Mouse (Mus musculus) liver, adult 2 months (tissue): ENCODE data around the gene Slc1a3. TPM values are rescaled to one million over a fixed set of nuclear protein-coding genes. Genes with fewer than 3 reads are reported as not detected.
A peak's percentile ranks its signal among the peaks of the same experiment; 100 is the strongest.

Experiments
- DNase-seq: peaks from one replicate; pipeline ENCODE4 v3.0.0-alpha.2; 2011; ENCODE audit warnings: low read depth, low spot score; ENCODE audit errors: extremely low read depth
- H3K27ac ChIP-seq: fragments of 200-500 bp; replicated peaks from 2 replicates; pipeline ENCODE4 v1.5.1; 2012; ENCODE audit warnings: low read depth, mild to moderate bottlenecking, control low read depth, inconsistent platforms, low read length; ENCODE audit not compliant: insufficient read depth
- H3K27me3 ChIP-seq: fragments of 200-500 bp; 2 replicates; pipeline ENCODE4 v1.6.1; 2012; ENCODE audit warnings: mild to moderate bottlenecking, moderate library complexity, low read length, inconsistent platforms; ENCODE audit not compliant: control insufficient read depth, insufficient read depth
- H3K36me3 ChIP-seq: fragments of 200-500 bp; 2 replicates; pipeline ENCODE4 v1.6.1; 2012; ENCODE audit warnings: low read length, inconsistent platforms; ENCODE audit not compliant: control insufficient read depth, insufficient read depth
- H3K4me1 ChIP-seq: fragments of 200-500 bp; 2 replicates; pipeline ENCODE4 v1.6.1; 2011; ENCODE audit warnings: low read length; ENCODE audit not compliant: control insufficient read depth, insufficient read depth
- H3K4me3 ChIP-seq: fragments of 200-500 bp; 2 replicates; pipeline ENCODE4 v1.5.1; 2011; ENCODE audit warnings: low read depth, mild to moderate bottlenecking, control low read depth, low read length, moderate library complexity; ENCODE audit not compliant: insufficient read depth
- H3K79me2 ChIP-seq: fragments of 200-500 bp; 2 replicates; pipeline ENCODE4 v1.6.1; 2012; ENCODE audit warnings: inconsistent platforms, mild to moderate bottlenecking, low read length, moderate library complexity; ENCODE audit not compliant: control insufficient read depth, insufficient read depth
- H3K9ac ChIP-seq: fragments of 200-500 bp; 2 replicates; pipeline ENCODE4 v1.6.1; 2012; ENCODE audit warnings: low read depth, mild to moderate bottlenecking, control low read depth, inconsistent platforms, low read length
- CTCF ChIP-seq: fragments of 200-500 bp; IDR thresholded peaks from 2 replicates; pipeline ENCODE4 v1.5.1; 2011; ENCODE audit warnings: low read depth, low read length, control low read depth
- POLR2A ChIP-seq: fragments of 200-500 bp; IDR thresholded peaks from 2 replicates; pipeline ENCODE4 v1.6.1; 2011; ENCODE audit warnings: low read length, control low read depth; ENCODE audit not compliant: insufficient read depth; ENCODE audit errors: extremely low read depth
- WGBS: fragments of 180-500 bp; shearing (Covaris S2); methylation state at CpG from one replicate; pipeline ENCODE4 v1.1.7; 2018; 5-methylcytosine and 5-hydroxymethylcytosine counted together
- polyA plus RNA-seq: library from polyadenylated mRNA; depleted of rRNA; stranded (reverse); fragments of >200 nt; gene quantifications from 2 replicates; pipeline ENCODE4 v1.2.3, GENCODE M21; 2012
- total RNA-seq: library from RNA; depleted of rRNA; stranded (reverse); fragments of >200 nt; gene quantifications from 2 replicates; pipeline ENCODE4 v1.2.3, GENCODE M21; 2014

The Slc1a3 gene
- total and polyA plus RNA-seq, 2 experiments = 0.12 to 0.46 TPM

- Histone ChIP-seq H3K9ac (no peak overlapping the region), H3K36me3 (no peaks in the 10 kb centered on the region), H3K79me2 (no peaks in the 10 kb centered on the region), H3K27me3 (no peaks in the 10 kb centered on the region), H3K4me1 (no peaks in the 10 kb centered on the region), H3K27ac (no peak overlapping the region), H3K4me3 (no peak overlapping the region)
- TF ChIP-seq POLR2A (no peak), CTCF (no peak)
- DNase-seq = no peak
- 86% methylated on average over 4 of the region's 4 CpGs for WGBS
Observed at GRCm38 (mm10) chr15:8675616-8676015, 34.9 kb downstream of the Slc1a3 start.

- H3K36me3 ChIP-seq = no peaks in the 10 kb centered on the region
- H3K79me2 ChIP-seq = no peaks in the 10 kb centered on the region
- no peaks in the 10 kb centered on the region for H3K27me3 ChIP-seq
- no peak overlapping the region for H3K9ac ChIP-seq
- H3K4me1 ChIP-seq = no peaks in the 10 kb centered on the region
- TF ChIP-seq POLR2A (no peak), CTCF (no peak)
- H3K4me3 ChIP-seq = no peak overlapping the region
- 87% methylated on average over 5 of the region's 5 CpGs for WGBS
- no peak for DNase-seq
- no peak overlapping the region for H3K27ac ChIP-seq
Observed at GRCm38 (mm10) chr15:8672532-8672931, 38.0 kb downstream of the Slc1a3 start.

DNA sequence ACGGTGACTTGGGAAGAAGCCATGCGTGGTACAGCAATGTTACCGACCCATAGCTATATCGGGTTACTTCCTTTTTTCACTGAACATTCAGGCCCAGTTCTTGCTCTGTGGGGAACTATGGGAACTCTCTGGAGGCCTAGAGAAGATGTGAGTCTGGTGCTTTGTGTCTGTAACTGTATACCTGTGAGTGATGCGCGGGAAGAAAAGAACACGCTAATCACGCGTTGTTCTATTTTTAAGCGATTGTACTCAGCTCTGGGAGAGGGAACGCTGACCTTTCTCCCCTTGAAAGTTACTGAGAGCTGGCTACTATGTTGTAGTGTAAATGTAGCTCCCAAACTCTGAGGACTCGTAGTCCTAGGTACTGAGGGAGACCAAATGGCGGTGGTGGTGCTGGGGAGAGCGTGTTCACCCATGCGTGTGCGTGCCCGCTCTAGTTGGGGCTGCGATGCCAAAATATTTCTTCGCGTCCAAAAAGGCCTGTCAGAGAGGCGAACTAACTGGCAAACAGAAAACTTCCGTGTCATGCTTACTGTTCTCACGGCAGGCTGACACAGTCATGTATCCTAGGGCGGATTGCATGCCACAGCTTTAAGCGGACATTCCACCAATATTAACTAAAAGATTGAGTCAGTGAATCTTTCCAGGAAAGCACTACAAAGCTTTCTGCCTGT is 42.6 kb downstream of the Slc1a3 start:
- Histone ChIP-seq H3K36me3 (no peaks in the 10 kb centered on the region), H3K27me3 (no peaks in the 10 kb centered on the region), H3K27ac (no peak overlapping the region), H3K4me3 (no peak overlapping the region), H3K79me2 (no peaks in the 10 kb centered on the region), H3K9ac (no peak overlapping the region), H3K4me1 (no peaks in the 10 kb centered on the region)
- no peak for DNase-seq
- 92% methylated on average over 25 of the region's 25 CpGs for WGBS
- TF ChIP-seq CTCF = no peak
- no peak for TF ChIP-seq POLR2A

DNA sequence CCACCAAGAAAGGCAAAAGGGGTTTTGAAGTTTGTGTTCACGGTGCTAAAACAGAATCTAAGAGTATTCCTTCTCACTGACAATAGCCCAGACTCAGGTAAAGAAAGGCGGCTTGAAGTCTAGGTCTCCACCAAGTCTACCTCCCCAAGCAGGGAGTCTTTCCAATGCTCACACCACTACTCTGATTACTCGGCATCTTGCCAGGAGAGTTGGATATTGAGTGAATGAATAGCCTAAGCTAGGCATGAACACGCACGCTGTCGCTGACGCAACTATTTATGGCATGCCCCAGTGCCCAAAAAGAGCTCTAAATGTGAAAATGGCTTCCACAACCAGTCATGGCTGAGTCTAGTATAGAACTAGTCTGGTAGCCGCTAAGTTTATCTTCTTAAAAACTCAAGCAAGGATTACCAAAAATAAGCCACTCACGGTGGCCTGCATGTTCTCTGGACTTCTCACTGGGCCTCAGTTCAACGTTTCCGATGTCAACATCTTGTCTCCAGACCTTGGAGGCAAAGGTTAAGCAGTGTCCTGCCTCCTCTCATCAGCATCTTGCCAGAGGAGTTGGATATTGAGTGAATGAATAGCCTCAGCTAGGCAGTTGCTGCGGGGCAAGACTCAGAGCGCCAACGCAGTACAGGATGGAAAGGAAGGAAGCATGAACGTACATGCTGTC is 44.8 kb downstream of the Slc1a3 start:
- Histone ChIP-seq H3K79me2 (no peaks in the 10 kb centered on the region), H3K9ac (no peak overlapping the region), H3K4me1 (no peaks in the 10 kb centered on the region), H3K36me3 (no peaks in the 10 kb centered on the region), H3K4me3 (no peak overlapping the region), H3K27ac (no peak overlapping the region), H3K27me3 (no peaks in the 10 kb centered on the region)
- no peak for DNase-seq
- WGBS = 86% methylated on average over 15 of the region's 15 CpGs
- TF ChIP-seq POLR2A (no peak), CTCF (no peak)

GRCm38 (mm10) chr15:8663348-8664099 is 47.0 kb downstream of the Slc1a3 start:
- WGBS = 62% methylated on average over 17 of the region's 17 CpGs
- no peaks in the 10 kb centered on the region for H3K27me3 ChIP-seq
- no peaks in the 10 kb centered on the region for H3K79me2 ChIP-seq
- no peak overlapping the region for H3K4me3 ChIP-seq
- no peaks in the 10 kb centered on the region for H3K4me1 ChIP-seq
- TF ChIP-seq POLR2A (no peak), CTCF (no peak)
- peak; percentile 29 for DNase-seq
- no peak overlapping the region for H3K27ac ChIP-seq
- H3K9ac ChIP-seq = no peak overlapping the region
- no peaks in the 10 kb centered on the region for H3K36me3 ChIP-seq
